In genomic region chr6:103833501-103834132, GRCm38 (mm10) we compare ENCODE assay signal across 9 mouse cellular contexts.
DNase-seq lines count a peak whose midpoint lies in the region; ATAC-seq and TF ChIP-seq lines count a peak whose summit lies in the region.
"Had no signal": no experiment of that assay in that cellular context is flagged by ENCODE, and none has a peak within 500 bp of the region (broad histone marks: within the 10 kb centered on the region; RNA-seq: fewer than 3 reads in every experiment).

No protein-coding gene starts in this region.

- no peak overlapping the region for H3K9ac ChIP-seq in forebrain, embryonic 15.5 days (replicated peaks)
- no peak overlapping the region for H3K9ac ChIP-seq in liver, adult 2 months (ENCODE audit: low read depth, low read length)

- 49% methylated on average over 16 of the region's 16 CpGs for WGBS in forebrain, embryonic 15.5 days
- WGBS in liver, adult 2 months, result 41% methylated on average over 16 of the region's 16 CpGs
- 43% methylated on average over 16 of the region's 16 CpGs for WGBS in olfactory bulb, adult 2 months

- no peaks in the 10 kb centered on the region for H3K36me3 ChIP-seq in forebrain, embryonic 15.5 days
- H3K36me3 ChIP-seq in liver, adult 2 months (ENCODE audit: control insufficient read depth, insufficient read depth, low read length), result no peaks in the 10 kb centered on the region

- peak; percentile 82 for ATAC-seq in forebrain, embryonic 15.5 days (replicated peaks)
- ATAC-seq in erythroid progenitor cell, adult 5-6 weeks (replicated peaks; ENCODE audit: low FRiP score, poor library complexity, severe bottlenecking), result no peak

- peak; percentile 65 for TF ChIP-seq CTCF in liver, adult 2 months (IDR thresholded peaks at IDR 0.05; ENCODE audit: low read depth, low read length)
- TF ChIP-seq CTCF in olfactory bulb, adult 2 months (IDR thresholded peaks at IDR 0.05; ENCODE audit: insufficient read depth, low read depth, low read length), result peak; percentile 44; the same call in 1 of the 2 replicates

- H3K27ac ChIP-seq in forebrain, embryonic 15.5 days (replicated peaks), result no peak overlapping the region
- no peak overlapping the region for H3K27ac ChIP-seq in liver, adult 2 months (replicated peaks; ENCODE audit: insufficient read depth, low read depth, low read length)
- H3K27ac ChIP-seq in olfactory bulb, adult 2 months (ENCODE audit: insufficient read depth, low read depth, low read length), result no peak overlapping the region

- no peaks in the 10 kb centered on the region for H3K9me3 ChIP-seq in forebrain, embryonic 15.5 days

- peak; percentile 34 for DNase-seq in urinary bladder, postnatal 14 days (ENCODE audit: low spot score)
- DNase-seq in urinary bladder, postnatal 10 days (ENCODE audit: low spot score), result no peak
- peak; percentile 11 for DNase-seq in cerebellum, adult 11-12 months
- peak; percentile 66 for DNase-seq in kidney, postnatal 10 days
- peak; percentile 9 for DNase-seq in liver, adult 2 months (ENCODE audit: extremely low read depth, low read depth, low spot score)

- no peak for TF ChIP-seq POLR2A in liver, adult 2 months (IDR thresholded peaks at IDR 0.05; ENCODE audit: extremely low read depth, insufficient read depth, low read length)
- no peak for TF ChIP-seq POLR2A in olfactory bulb, adult 2 months (IDR thresholded peaks at IDR 0.05; ENCODE audit: insufficient read depth, low read depth, low read length)

- no peaks in the 10 kb centered on the region for H3K79me2 ChIP-seq in liver, adult 2 months (ENCODE audit: control insufficient read depth, insufficient read depth, low read length)

- no peaks in the 10 kb centered on the region for H3K4me1 ChIP-seq in forebrain, embryonic 15.5 days
- H3K4me1 ChIP-seq in liver, adult 2 months (ENCODE audit: control insufficient read depth, insufficient read depth, low read length), result no peaks in the 10 kb centered on the region
- H3K4me1 ChIP-seq in olfactory bulb, adult 2 months (ENCODE audit: control insufficient read depth, insufficient read depth, low read length), result no peaks in the 10 kb centered on the region

- no peaks in the 10 kb centered on the region for H3K27me3 ChIP-seq in forebrain, embryonic 15.5 days
- no peaks in the 10 kb centered on the region for H3K27me3 ChIP-seq in liver, adult 2 months (ENCODE audit: control insufficient read depth, insufficient read depth, low read length)

- H3K4me3 ChIP-seq in forebrain, embryonic 15.5 days, result no peak overlapping the region
- no peak overlapping the region for H3K4me3 ChIP-seq in liver, adult 2 months (ENCODE audit: insufficient read depth, low read depth, low read length)
- no peak overlapping the region for H3K4me3 ChIP-seq in olfactory bulb, adult 2 months (ENCODE audit: insufficient read depth, low read depth, low read length)
- H3K4me3 ChIP-seq: erythroblast, embryonic 14.5 days had no signal

- H3K4me2 ChIP-seq in forebrain, embryonic 15.5 days (replicated peaks), result no peak overlapping the region
